Mouse (Mus musculus): ENCODE results near the gene Tmem108. TPM values are rescaled to one million over a fixed set of nuclear protein-coding genes. Genes with fewer than 3 reads are reported as not detected.

Gene Tmem108
- total and polyA plus RNA-seq, 2 experiments from 2014 or later, result 33.2 to 42.7 TPM

DNA sequence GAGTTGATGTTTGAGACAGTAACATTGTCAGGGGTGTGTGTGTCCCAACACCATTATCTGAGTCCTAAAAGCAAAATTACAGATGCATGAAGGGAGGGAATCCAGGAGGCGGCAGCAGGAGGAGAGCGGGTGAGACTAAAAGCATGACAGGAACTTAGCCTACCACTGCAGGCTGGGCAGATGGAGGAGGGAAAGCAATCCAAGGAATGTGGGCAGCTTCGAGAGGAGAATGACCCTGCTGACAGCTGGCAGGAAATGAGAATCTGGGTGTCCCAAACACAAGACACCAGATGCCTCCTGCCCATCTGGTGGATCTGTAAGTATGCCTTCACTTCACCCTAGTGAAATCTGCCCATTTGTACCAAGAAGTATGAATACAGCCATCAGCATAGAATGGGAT is 51.9 kb downstream of the Tmem108 start:
- DNase-seq, result no peak
- no peak for ATAC-seq
- no peaks in the 10 kb centered on the region for H3K9me3 ChIP-seq (ENCODE audit: low read length)
- no peaks in the 10 kb centered on the region for H3K27me3 ChIP-seq (ENCODE audit: insufficient read depth, low read length)
- no peak overlapping the region for H3K9ac ChIP-seq
- TF ChIP-seq CTCF (IDR thresholded peaks at IDR 0.05; ENCODE audit: low read depth), result no peak
- H3K4me3 ChIP-seq (ENCODE audit: low read depth, low read length), result no peak overlapping the region
- 69% methylated on average over 3 of the region's 3 CpGs for whole genome bisulfite sequencing
- H3K36me3 ChIP-seq (ENCODE audit: insufficient read depth), result no peaks in the 10 kb centered on the region
- H3K4me1 ChIP-seq (ENCODE audit: insufficient read depth), result no peaks in the 10 kb centered on the region
- no peak overlapping the region for H3K27ac ChIP-seq (ENCODE audit: low read depth, low read length)
- no peak overlapping the region for H3K4me2 ChIP-seq (ENCODE audit: low read depth)

DNA sequence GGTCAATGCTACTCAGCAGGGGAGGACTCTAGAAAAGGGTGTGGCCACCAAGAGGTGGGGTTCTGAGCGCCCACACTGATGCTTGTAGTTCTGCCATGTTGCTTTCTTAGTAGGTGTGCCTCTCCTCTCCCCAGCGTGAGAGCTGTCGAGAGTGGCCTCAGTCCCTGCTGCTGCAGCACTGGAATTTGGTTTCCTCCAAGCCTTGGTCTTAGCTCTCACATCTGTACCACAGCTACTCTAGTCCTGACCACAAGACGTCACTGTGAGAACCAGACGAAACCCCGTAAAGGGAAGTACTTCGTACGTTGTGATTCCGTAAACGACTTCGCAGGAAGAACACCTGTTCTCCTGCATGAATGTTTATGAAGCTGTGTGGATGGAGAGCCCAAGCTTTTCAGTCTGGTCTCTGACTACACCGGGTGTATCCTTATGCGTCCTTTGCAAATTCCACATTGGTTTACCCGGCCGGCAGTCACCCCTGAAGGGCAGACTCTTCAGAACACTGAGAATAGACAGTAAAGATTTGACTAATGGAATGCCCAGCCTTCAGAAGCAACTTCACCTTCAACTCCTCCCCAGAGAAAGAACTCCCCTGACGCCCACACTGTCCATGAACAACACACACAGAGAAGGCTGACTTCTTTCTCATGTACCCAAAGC is 53.0 kb downstream of the Tmem108 start:
- WGBS, result 85% methylated on average over 16 of the region's 16 CpGs
- Histone ChIP-seq H3K9me3 (ENCODE audit: low read length) (no peaks in the 10 kb centered on the region), H3K27me3 (ENCODE audit: insufficient read depth, low read length) (no peaks in the 10 kb centered on the region), H3K4me1 (ENCODE audit: insufficient read depth) (no peaks in the 10 kb centered on the region), H3K9ac (no peak overlapping the region), H3K4me3 (ENCODE audit: low read depth, low read length) (no peak overlapping the region), H3K27ac (ENCODE audit: low read depth, low read length) (no peak overlapping the region), H3K4me2 (ENCODE audit: low read depth) (no peak overlapping the region), H3K36me3 (ENCODE audit: insufficient read depth) (no peaks in the 10 kb centered on the region)
- no peak for DNase-seq
- TF ChIP-seq CTCF (IDR thresholded peaks at IDR 0.05; ENCODE audit: low read depth), result no peak
- no peak for ATAC-seq

DNA sequence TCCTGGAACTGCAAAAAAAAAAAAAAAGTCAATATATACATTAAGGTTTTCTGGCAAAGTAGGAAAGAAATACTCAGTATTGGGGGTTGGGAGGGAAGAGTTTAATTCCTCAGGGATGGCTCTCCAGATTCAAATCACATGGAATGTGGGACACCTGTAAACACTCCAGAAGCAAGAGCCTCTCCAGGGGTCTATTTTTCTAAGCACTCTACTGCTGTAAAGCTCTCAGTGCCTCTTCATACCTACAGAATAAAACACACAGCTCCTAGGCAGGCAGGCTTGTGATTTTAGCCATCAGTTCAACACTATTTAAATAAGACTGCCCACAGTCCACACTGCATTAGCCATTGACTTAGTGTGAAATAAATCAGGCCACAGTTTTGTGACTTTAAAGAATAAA is 53.8 kb downstream of the Tmem108 start:
- H3K36me3 ChIP-seq (ENCODE audit: insufficient read depth), result no peaks in the 10 kb centered on the region
- H3K9me3 ChIP-seq (ENCODE audit: low read length), result no peaks in the 10 kb centered on the region
- no peak overlapping the region for H3K27ac ChIP-seq (ENCODE audit: low read depth, low read length)
- H3K27me3 ChIP-seq (ENCODE audit: insufficient read depth, low read length), result no peaks in the 10 kb centered on the region
- no peak overlapping the region for H3K4me3 ChIP-seq (ENCODE audit: low read depth, low read length)
- H3K4me1 ChIP-seq (ENCODE audit: insufficient read depth), result no peaks in the 10 kb centered on the region
- no peak overlapping the region for H3K4me2 ChIP-seq (ENCODE audit: low read depth)
- H3K9ac ChIP-seq, result no peak overlapping the region
- no peak for DNase-seq
- no peak for ATAC-seq
- TF ChIP-seq CTCF (IDR thresholded peaks at IDR 0.05; ENCODE audit: low read depth), result no peak

DNA sequence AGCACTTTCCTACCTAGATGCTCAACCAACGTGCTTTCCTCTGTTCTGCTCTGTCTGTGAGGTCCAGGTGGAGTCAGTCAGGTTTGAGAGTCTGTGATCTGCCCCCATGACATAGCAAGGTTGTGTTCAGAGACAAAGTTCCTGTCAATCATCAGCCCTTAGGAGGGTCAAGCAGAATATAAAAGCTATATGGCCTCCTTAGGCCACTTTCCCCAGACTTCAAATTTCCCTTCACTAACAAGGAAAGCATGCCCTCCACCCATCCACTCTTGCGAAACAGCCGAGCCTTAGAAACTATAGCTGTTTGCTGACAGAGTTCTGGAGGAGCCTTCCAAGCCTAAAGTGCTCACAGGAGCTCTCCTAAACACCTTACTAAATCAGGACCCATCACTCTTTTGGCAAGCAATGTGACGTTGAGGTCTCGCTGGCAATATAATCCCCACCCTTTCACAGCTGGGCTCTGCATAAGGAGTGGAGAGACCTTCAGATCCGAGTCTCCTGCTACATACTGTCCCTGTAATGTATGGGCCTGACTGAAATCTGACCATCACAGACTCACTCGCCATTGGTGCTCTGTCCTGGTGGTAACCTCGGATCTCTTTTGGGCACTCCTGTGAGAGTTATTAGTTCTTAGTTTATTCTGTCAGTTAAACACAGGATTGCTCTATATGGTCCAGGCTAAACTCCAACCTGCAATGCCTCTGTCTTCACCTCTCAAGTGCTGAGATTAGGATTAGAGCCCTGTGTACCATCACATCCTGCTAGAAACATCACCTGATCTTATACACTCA is 54.4 kb downstream of the Tmem108 start:
- no peak overlapping the region for H3K9ac ChIP-seq
- H3K9me3 ChIP-seq (ENCODE audit: low read length), result no peaks in the 10 kb centered on the region
- no peak overlapping the region for H3K27ac ChIP-seq (ENCODE audit: low read depth, low read length)
- H3K27me3 ChIP-seq (ENCODE audit: insufficient read depth, low read length), result no peaks in the 10 kb centered on the region
- TF ChIP-seq CTCF (IDR thresholded peaks at IDR 0.05; ENCODE audit: low read depth), result no peak
- WGBS, result 85% methylated on average over 8 of the region's 8 CpGs
- H3K36me3 ChIP-seq (ENCODE audit: insufficient read depth), result no peaks in the 10 kb centered on the region
- ATAC-seq, result no peak
- no peak overlapping the region for H3K4me3 ChIP-seq (ENCODE audit: low read depth, low read length)
- DNase-seq, result no peak
- no peak overlapping the region for H3K4me2 ChIP-seq (ENCODE audit: low read depth)
- H3K4me1 ChIP-seq (ENCODE audit: insufficient read depth), result no peaks in the 10 kb centered on the region

DNA sequence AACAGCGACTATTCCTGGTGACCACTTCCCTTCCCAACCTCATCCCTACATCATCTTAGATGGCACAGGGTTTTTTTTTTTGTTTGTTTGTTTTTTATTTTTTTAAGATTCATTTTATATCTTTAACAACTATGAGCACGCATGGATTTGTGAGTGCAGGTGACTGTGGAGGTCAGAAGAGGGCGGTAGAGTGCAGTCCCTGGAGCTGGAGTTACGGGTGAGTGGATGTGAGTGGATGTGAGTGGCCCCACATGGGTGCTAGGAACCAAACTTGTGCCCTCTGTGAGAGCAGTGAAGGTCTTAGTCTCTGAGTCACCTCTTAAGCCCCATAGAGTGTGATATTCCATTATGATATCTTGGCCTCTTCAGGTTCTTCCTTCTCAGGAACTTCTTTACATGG is 55.9 kb downstream of the Tmem108 start:
- TF ChIP-seq CTCF (IDR thresholded peaks at IDR 0.05; ENCODE audit: low read depth), result no peak
- Histone ChIP-seq H3K4me1 (ENCODE audit: insufficient read depth) (no peaks in the 10 kb centered on the region), H3K27ac (ENCODE audit: low read depth, low read length) (no peak overlapping the region), H3K9me3 (ENCODE audit: low read length) (no peaks in the 10 kb centered on the region), H3K27me3 (ENCODE audit: insufficient read depth, low read length) (no peaks in the 10 kb centered on the region), H3K4me2 (ENCODE audit: low read depth) (no peak overlapping the region), H3K9ac (no peak overlapping the region), H3K4me3 (ENCODE audit: low read depth, low read length) (no peak overlapping the region), H3K36me3 (ENCODE audit: insufficient read depth) (no peaks in the 10 kb centered on the region)
- 95% methylated on average over 4 of the region's 4 CpGs for WGBS
- ATAC-seq (no peak), DNase-seq (no peak)

DNA sequence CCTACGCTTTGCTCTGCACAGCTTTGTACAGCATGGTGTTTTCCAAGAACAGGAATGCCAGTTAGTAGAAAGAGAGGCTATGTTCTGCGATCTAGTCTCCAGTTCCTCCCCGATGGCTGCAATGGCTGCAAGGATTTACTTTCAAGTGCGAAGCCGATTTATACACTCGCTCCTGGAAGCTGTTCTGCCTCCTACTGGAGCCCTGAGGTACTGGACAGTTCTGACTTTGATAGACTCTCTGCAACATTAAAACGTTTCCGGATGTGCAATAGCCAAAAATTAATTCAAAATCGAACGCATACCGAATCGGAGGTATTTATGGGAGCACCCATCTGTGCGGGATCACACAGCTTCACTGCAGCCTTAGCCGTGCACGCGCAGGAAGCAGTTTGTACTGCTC is 58.6 kb downstream of the Tmem108 start:
- Histone ChIP-seq H3K9ac (no peak overlapping the region), H3K4me3 (ENCODE audit: low read depth, low read length) (no peak overlapping the region), H3K4me2 (ENCODE audit: low read depth) (no peak overlapping the region), H3K36me3 (ENCODE audit: insufficient read depth) (no peaks in the 10 kb centered on the region), H3K4me1 (ENCODE audit: insufficient read depth) (no peaks in the 10 kb centered on the region), H3K27ac (ENCODE audit: low read depth, low read length) (no peak overlapping the region), H3K9me3 (ENCODE audit: low read length) (no peaks in the 10 kb centered on the region), H3K27me3 (ENCODE audit: insufficient read depth, low read length) (no peaks in the 10 kb centered on the region)
- peak; percentile 47 for TF ChIP-seq CTCF (IDR thresholded peaks at IDR 0.05; ENCODE audit: low read depth)
- ATAC-seq, result no peak
- DNase-seq, result no peak
- WGBS, result 82% methylated on average over 16 of the region's 16 CpGs

DNA sequence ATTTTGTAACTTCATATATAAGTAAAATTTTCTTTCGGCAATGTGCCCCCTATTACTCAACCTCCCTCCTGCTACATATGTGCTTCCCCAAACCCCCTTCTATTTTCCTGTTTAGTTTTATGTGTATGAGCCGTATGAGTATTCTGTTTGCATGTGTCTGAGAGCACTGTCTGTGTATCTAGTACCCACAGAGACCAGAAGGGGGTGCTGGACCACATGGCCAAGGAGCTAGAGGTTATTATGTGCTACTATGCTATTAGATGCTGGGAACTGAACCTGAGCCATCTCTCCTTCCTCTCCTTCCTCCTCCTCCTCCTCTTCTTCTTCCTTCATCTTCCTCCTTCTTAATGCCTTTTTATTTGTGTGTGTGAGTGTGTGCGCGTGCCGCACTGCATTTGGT is 59.2 kb downstream of the Tmem108 start:
- no peak overlapping the region for H3K4me2 ChIP-seq (ENCODE audit: low read depth)
- WGBS, result 96% methylated on average over 5 of the region's 5 CpGs
- DNase-seq, result no peak
- H3K36me3 ChIP-seq (ENCODE audit: insufficient read depth), result no peaks in the 10 kb centered on the region
- no peaks in the 10 kb centered on the region for H3K27me3 ChIP-seq (ENCODE audit: insufficient read depth, low read length)
- H3K9ac ChIP-seq, result no peak overlapping the region
- H3K27ac ChIP-seq (ENCODE audit: low read depth, low read length), result no peak overlapping the region
- ATAC-seq, result no peak
- 0 out of 2 replicates have a peak, but pooled peaks cover 2% of the 10 kb centered on the region for H3K4me1 ChIP-seq (ENCODE audit: insufficient read depth)
- peak; percentile 36 for TF ChIP-seq CTCF (IDR thresholded peaks at IDR 0.05; ENCODE audit: low read depth)
- H3K4me3 ChIP-seq (ENCODE audit: low read depth, low read length), result no peak overlapping the region
- no peaks in the 10 kb centered on the region for H3K9me3 ChIP-seq (ENCODE audit: low read length)

Data from forebrain, postnatal 0 days (tissue).